Mouse (Mus musculus): ENCODE measurements around the gene Chaf1a. TPM values are rescaled to one million over a fixed set of nuclear protein-coding genes. Genes with fewer than 3 reads are reported as not detected.
"Not testable (repeated sequence)": the region's sequence is repeated elsewhere in the genome, so short reads cannot be mapped to it uniquely, and the experiment has no call there.

Gene Chaf1a
- polyA plus RNA-seq, 1 experiment from 2014 or later = 3.6 TPM

DNA sequence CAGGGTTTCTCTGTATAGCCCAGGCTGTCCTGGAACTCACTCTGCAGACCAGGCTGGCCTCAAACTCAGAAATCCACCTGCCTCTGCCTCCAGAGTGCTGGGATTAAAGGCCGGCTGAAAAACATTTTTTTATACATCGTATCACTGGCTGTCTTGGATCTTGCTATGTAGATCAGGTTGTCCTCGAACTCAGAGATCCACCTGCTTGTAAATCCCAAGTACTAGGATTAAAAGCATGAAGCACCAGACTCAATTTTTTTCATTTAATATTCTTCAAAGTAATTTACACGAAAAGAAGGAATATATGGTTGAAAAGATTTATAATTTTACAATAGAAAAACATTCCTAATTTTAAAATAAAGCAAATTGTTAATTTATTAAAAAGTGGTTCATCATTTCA, 894 bp upstream of the Chaf1a start:
- no peaks in the 10 kb centered on the region for H3K9me3 ChIP-seq (replicated peaks; ENCODE audit: control insufficient read depth, low read length, poor library complexity, severe bottlenecking)
- WGBS = 79% methylated on average over 4 of the region's 4 CpGs
- H3K36me3 ChIP-seq (ENCODE audit: control insufficient read depth, insufficient read depth, low read length) = no peaks in the 10 kb centered on the region
- H3K27ac ChIP-seq (ENCODE audit: low read length) = no peak overlapping the region
- H3K4me1 ChIP-seq (ENCODE audit: control insufficient read depth, insufficient read depth, low read length) = peaks cover 18% of the 10 kb centered on the region
- peak overlapping the region; percentile 56 for H3K4me2 ChIP-seq (ENCODE audit: low read length)
- H3K4me3 ChIP-seq (ENCODE audit: low read depth, low read length) = no peak overlapping the region; the same call in 1 of the 2 replicates
- no peak overlapping the region for H3K9ac ChIP-seq (ENCODE audit: low read depth, low read length)
- no peak for ATAC-seq
- H3K27me3 ChIP-seq (ENCODE audit: control insufficient read depth, insufficient read depth, low read depth, low read length) = no peaks in the 10 kb centered on the region

- WGBS = 1% methylated on average over 12 of the region's 12 CpGs
- H3K27ac ChIP-seq (ENCODE audit: low read length) = no peak overlapping the region
- H3K27me3 ChIP-seq (ENCODE audit: control insufficient read depth, insufficient read depth, low read depth, low read length) = no peaks in the 10 kb centered on the region
- ATAC-seq = no peak
- peak overlapping the region; percentile 91 for H3K4me2 ChIP-seq (ENCODE audit: low read length)
- no peaks in the 10 kb centered on the region for H3K9me3 ChIP-seq (replicated peaks; ENCODE audit: control insufficient read depth, low read length, poor library complexity, severe bottlenecking)
- H3K36me3 ChIP-seq (ENCODE audit: control insufficient read depth, insufficient read depth, low read length) = no peaks in the 10 kb centered on the region
- peak overlapping the region; percentile 64 for H3K4me3 ChIP-seq (ENCODE audit: low read depth, low read length)
- peak overlapping the region; percentile 59; the same call in 1 of the 2 replicates for H3K9ac ChIP-seq (ENCODE audit: low read depth, low read length)
- peaks cover 6% of the 10 kb centered on the region for H3K4me1 ChIP-seq (ENCODE audit: control insufficient read depth, insufficient read depth, low read length)
These were observed 571 bp downstream of the Chaf1a start for GRCm38 (mm10) chr17:56040857-56041163.

- Histone ChIP-seq H3K4me1 (ENCODE audit: control insufficient read depth, insufficient read depth, low read length) (no peaks in the 10 kb centered on the region), H3K9me3 (replicated peaks; ENCODE audit: control insufficient read depth, low read length, poor library complexity, severe bottlenecking) (no peaks in the 10 kb centered on the region), H3K27ac (ENCODE audit: low read length) (no peak overlapping the region), H3K27me3 (ENCODE audit: control insufficient read depth, insufficient read depth, low read depth, low read length) (no peaks in the 10 kb centered on the region), H3K36me3 (ENCODE audit: control insufficient read depth, insufficient read depth, low read length) (no peaks in the 10 kb centered on the region), H3K4me2 (ENCODE audit: low read length) (no peak overlapping the region), H3K4me3 (ENCODE audit: low read depth, low read length) (no peak overlapping the region), H3K9ac (ENCODE audit: low read depth, low read length) (no peak overlapping the region)
- no peak for ATAC-seq
- 95% methylated on average over 5 of the region's 5 CpGs for WGBS
These were observed 11.1 kb downstream of the Chaf1a start for GRCm38 (mm10) chr17:56051369-56051768.

DNA sequence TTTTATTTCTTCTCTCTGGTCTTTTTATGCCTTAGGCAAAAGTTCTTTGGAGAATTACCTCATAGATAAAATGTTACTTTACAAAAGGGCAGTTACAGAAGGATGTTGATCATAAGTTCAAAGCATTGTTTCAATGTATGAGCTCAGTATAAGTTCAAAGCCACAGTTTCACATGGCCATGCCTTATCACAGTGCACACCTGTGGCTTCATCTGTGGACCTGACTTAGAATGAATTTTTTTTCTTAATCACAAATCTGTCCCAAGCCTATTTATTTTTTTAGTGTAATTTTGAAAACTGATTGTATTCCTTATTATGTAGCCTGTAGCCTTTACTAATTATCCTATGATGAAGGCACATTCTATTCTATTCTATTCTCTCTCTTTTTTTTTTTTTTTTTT, 14.7 kb downstream of the Chaf1a start:
- no peak for ATAC-seq
- no peak overlapping the region for H3K4me3 ChIP-seq (ENCODE audit: low read depth, low read length)
- H3K9ac ChIP-seq (ENCODE audit: low read depth, low read length) = no peak overlapping the region
- H3K27me3 ChIP-seq (ENCODE audit: control insufficient read depth, insufficient read depth, low read depth, low read length) = no peaks in the 10 kb centered on the region
- H3K36me3 ChIP-seq (ENCODE audit: control insufficient read depth, insufficient read depth, low read length) = peaks cover 2% of the 10 kb centered on the region; the same call in 1 of the 2 replicates
- no peaks in the 10 kb centered on the region for H3K9me3 ChIP-seq (replicated peaks; ENCODE audit: control insufficient read depth, low read length, poor library complexity, severe bottlenecking)
- no peak overlapping the region for H3K4me2 ChIP-seq (ENCODE audit: low read length)
- no peak overlapping the region for H3K27ac ChIP-seq (ENCODE audit: low read length)
- H3K4me1 ChIP-seq (ENCODE audit: control insufficient read depth, insufficient read depth, low read length) = no peaks in the 10 kb centered on the region

- no peaks in the 10 kb centered on the region for H3K27me3 ChIP-seq (ENCODE audit: control insufficient read depth, insufficient read depth, low read depth, low read length)
- ATAC-seq = peak; percentile 41; the same call in 1 of the 2 replicates
- no peaks in the 10 kb centered on the region for H3K9me3 ChIP-seq (replicated peaks; ENCODE audit: control insufficient read depth, low read length, poor library complexity, severe bottlenecking)
- no peak overlapping the region for H3K4me3 ChIP-seq (ENCODE audit: low read depth, low read length)
- H3K4me1 ChIP-seq (ENCODE audit: control insufficient read depth, insufficient read depth, low read length) = no peaks in the 10 kb centered on the region
- no peak overlapping the region for H3K4me2 ChIP-seq (ENCODE audit: low read length)
- H3K36me3 ChIP-seq (ENCODE audit: control insufficient read depth, insufficient read depth, low read length) = peaks cover 2% of the 10 kb centered on the region; the same call in 1 of the 2 replicates
- peak overlapping the region; percentile 13; the same call in 1 of the 2 replicates for H3K27ac ChIP-seq (ENCODE audit: low read length)
- 43% methylated on average over 4 of the region's 4 CpGs for WGBS
- H3K9ac ChIP-seq (ENCODE audit: low read depth, low read length) = no peak overlapping the region
These were observed 15.9 kb downstream of the Chaf1a start for GRCm38 (mm10) chr17:56055945-56056678.

DNA sequence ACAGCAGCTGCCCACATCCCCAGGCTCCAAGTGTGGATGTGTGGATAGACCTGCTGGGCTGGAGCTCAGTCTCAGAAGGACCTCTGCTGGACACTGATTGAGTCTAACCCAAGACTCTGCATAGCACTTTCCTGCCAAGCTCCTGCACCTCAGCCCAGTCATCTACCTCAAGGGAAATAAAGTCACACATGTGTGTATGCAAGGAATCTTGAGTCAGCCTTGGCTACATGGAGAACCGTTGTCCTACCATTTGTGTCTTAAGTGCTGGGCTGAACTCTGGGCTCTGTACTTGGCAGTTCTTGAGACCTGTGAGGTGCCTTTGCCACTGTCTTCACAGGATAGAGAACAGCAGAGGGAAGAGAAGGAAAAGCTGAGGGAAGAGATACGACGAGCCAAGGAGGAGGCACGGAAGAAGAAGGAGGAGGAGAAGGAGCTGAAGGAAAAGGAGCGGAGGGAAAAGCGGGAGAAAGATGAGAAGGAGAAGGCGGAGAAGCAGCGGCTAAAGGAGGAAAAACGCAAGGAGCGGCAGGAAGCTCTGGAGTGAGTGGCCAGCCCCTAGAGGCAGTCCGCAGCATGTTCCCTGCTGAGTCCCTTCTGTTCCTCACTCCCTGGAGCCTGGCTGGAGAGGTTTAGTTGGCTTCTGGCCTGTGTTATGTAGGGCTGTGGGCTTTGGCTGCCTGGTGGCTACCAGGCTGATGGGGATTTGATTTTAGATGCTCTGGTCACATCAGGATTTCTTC, 17.3 kb downstream of the Chaf1a start:
- Histone ChIP-seq H3K4me3 (ENCODE audit: low read depth, low read length) (no peak overlapping the region), H3K36me3 (ENCODE audit: control insufficient read depth, insufficient read depth, low read length) (peaks cover 2% of the 10 kb centered on the region; the same call in 1 of the 2 replicates), H3K4me1 (ENCODE audit: control insufficient read depth, insufficient read depth, low read length) (no peaks in the 10 kb centered on the region), H3K4me2 (ENCODE audit: low read length) (no peak overlapping the region), H3K27me3 (ENCODE audit: control insufficient read depth, insufficient read depth, low read depth, low read length) (no peaks in the 10 kb centered on the region), H3K9ac (ENCODE audit: low read depth, low read length) (no peak overlapping the region), H3K9me3 (replicated peaks; ENCODE audit: control insufficient read depth, low read length, poor library complexity, severe bottlenecking) (no peaks in the 10 kb centered on the region), H3K27ac (ENCODE audit: low read length) (no peak overlapping the region)
- ATAC-seq = no peak
- 81% methylated on average over 11 of the region's 11 CpGs for WGBS

GRCm38 (mm10) chr17:56062081-56062480, 21.8 kb downstream of the Chaf1a start:
- no peak for ATAC-seq
- H3K27me3 ChIP-seq (ENCODE audit: control insufficient read depth, insufficient read depth, low read depth, low read length) = no peaks in the 10 kb centered on the region
- peaks cover 9% of the 10 kb centered on the region for H3K36me3 ChIP-seq (ENCODE audit: control insufficient read depth, insufficient read depth, low read length)
- H3K4me2 ChIP-seq (ENCODE audit: low read length) = no peak overlapping the region
- H3K27ac ChIP-seq (ENCODE audit: low read length) = no peak overlapping the region
- H3K9me3 ChIP-seq (replicated peaks; ENCODE audit: control insufficient read depth, low read length, poor library complexity, severe bottlenecking) = no peaks in the 10 kb centered on the region
- H3K9ac ChIP-seq (ENCODE audit: low read depth, low read length) = no peak overlapping the region
- H3K4me3 ChIP-seq (ENCODE audit: low read depth, low read length) = no peak overlapping the region
- H3K4me1 ChIP-seq (ENCODE audit: control insufficient read depth, insufficient read depth, low read length) = no peaks in the 10 kb centered on the region
- 91% methylated on average over 7 of the region's 7 CpGs for WGBS

GRCm38 (mm10) chr17:56065715-56066114, 25.5 kb downstream of the Chaf1a start:
- H3K4me1 ChIP-seq (ENCODE audit: control insufficient read depth, insufficient read depth, low read length); H3K27me3 ChIP-seq (ENCODE audit: control insufficient read depth, insufficient read depth, low read depth, low read length); H3K27ac ChIP-seq (ENCODE audit: low read length); ATAC-seq; H3K4me3 ChIP-seq (ENCODE audit: low read depth, low read length); H3K9ac ChIP-seq (ENCODE audit: low read depth, low read length); H3K4me2 ChIP-seq (ENCODE audit: low read length); H3K9me3 ChIP-seq (replicated peaks; ENCODE audit: control insufficient read depth, low read length, poor library complexity, severe bottlenecking): not testable (repeated sequence)
- 82% methylated on average over 6 of the region's 6 CpGs for WGBS
- H3K36me3 ChIP-seq (ENCODE audit: control insufficient read depth, insufficient read depth, low read length) = peaks cover 38% of the 10 kb centered on the region

GRCm38 (mm10) chr17:56066451-56066850, 26.2 kb downstream of the Chaf1a start:
- no peak for ATAC-seq
- Histone ChIP-seq H3K9ac (ENCODE audit: low read depth, low read length) (no peak overlapping the region), H3K36me3 (ENCODE audit: control insufficient read depth, insufficient read depth, low read length) (peaks cover 43% of the 10 kb centered on the region)

More at GRCm38 (mm10) chr17:56066451-56066850, 26.2 kb downstream of the Chaf1a start:
- no peaks in the 10 kb centered on the region for H3K4me1 ChIP-seq (ENCODE audit: control insufficient read depth, insufficient read depth, low read length)
- no peaks in the 10 kb centered on the region for H3K9me3 ChIP-seq (replicated peaks; ENCODE audit: control insufficient read depth, low read length, poor library complexity, severe bottlenecking)
- no peak overlapping the region for H3K4me3 ChIP-seq (ENCODE audit: low read depth, low read length)
- H3K4me2 ChIP-seq (ENCODE audit: low read length) = no peak overlapping the region
- no peaks in the 10 kb centered on the region for H3K27me3 ChIP-seq (ENCODE audit: control insufficient read depth, insufficient read depth, low read depth, low read length)
- no peak overlapping the region for H3K27ac ChIP-seq (ENCODE audit: low read length)
